Mouse (Mus musculus): ENCODE data around the gene Mef2c.

Gene Mef2c

GRCm38 (mm10) chr13:83660722-83661121 lies 156.9 kb downstream of the Mef2c start:
- peak; percentile 28 for DNase-seq (ENCODE audit: inconsistent ontology term)

- no peak for DNase-seq (ENCODE audit: inconsistent ontology term)
Observed at GRCm38 (mm10) chr13:83661166-83661565, 157.3 kb downstream of the Mef2c start.

GRCm38 (mm10) chr13:83662089-83662551 lies 158.3 kb downstream of the Mef2c start:
- no peak for DNase-seq (ENCODE audit: inconsistent ontology term)

- no peak for DNase-seq (ENCODE audit: inconsistent ontology term)
Observed at GRCm38 (mm10) chr13:83666179-83666578, 162.3 kb downstream of the Mef2c start.

GRCm38 (mm10) chr13:83667051-83667450 lies 163.2 kb downstream of the Mef2c start:
- no peak for DNase-seq (ENCODE audit: inconsistent ontology term)

- no peak for DNase-seq (ENCODE audit: inconsistent ontology term)
Observed at GRCm38 (mm10) chr13:83707611-83708010, 203.8 kb downstream of the Mef2c start.

- DNase-seq (ENCODE audit: inconsistent ontology term) = peak; percentile 27
Observed at GRCm38 (mm10) chr13:83712778-83713380, 209.0 kb downstream of the Mef2c start.

GRCm38 (mm10) chr13:83713661-83714291 lies 209.9 kb downstream of the Mef2c start:
- DNase-seq (ENCODE audit: inconsistent ontology term) = peak; percentile 46

- peak; percentile 95 for DNase-seq (ENCODE audit: inconsistent ontology term)
Observed at GRCm38 (mm10) chr13:83714466-83715307, 210.9 kb downstream of the Mef2c start.

- DNase-seq (ENCODE audit: inconsistent ontology term) = no peak
Observed at GRCm38 (mm10) chr13:83715308-83715785, 211.5 kb downstream of the Mef2c start.

- DNase-seq (ENCODE audit: inconsistent ontology term) = peak; percentile 70
Observed at GRCm38 (mm10) chr13:83715971-83716615, 212.3 kb downstream of the Mef2c start.
